Mouse (Mus musculus) megakaryocyte, adult 5-6 weeks (primary cell): Measurements from ENCODE around the gene Meis1. TPM values are rescaled to one million over a fixed set of nuclear protein-coding genes. Genes with fewer than 3 reads are reported as not detected.

Experiments
- ATAC-seq: 2 replicates; pipeline ENCODE4 v1.8.0; 2016; ENCODE audit warnings: mild to moderate bottlenecking, inconsistent platforms; ENCODE audit not compliant: poor library complexity, severe bottlenecking
- total RNA-seq, 2 experiments: library from RNA; stranded (forward) in 1 of 2; stranded (reverse) in 1 of 2; fragments of 153-499, 151-499 nt in 1 of 2; fragments of 221-1000, 200-1000 nt in 1 of 2; gene quantifications; 2 replicates each; pipeline versions ENCODE4 v1.2.3 to v1.2.4; 2015 to 2017

Gene Meis1
- total RNA-seq, 2 experiments from 2014 or later = 4.2 to 6.0 TPM

GRCm38 (mm10) chr11:19014441-19015161 is 4.2 kb downstream of the Meis1 start:
- ATAC-seq = no peak

- no peak for ATAC-seq
Measured at GRCm38 (mm10) chr11:19014113-19014440, 4.7 kb downstream of the Meis1 start.

DNA sequence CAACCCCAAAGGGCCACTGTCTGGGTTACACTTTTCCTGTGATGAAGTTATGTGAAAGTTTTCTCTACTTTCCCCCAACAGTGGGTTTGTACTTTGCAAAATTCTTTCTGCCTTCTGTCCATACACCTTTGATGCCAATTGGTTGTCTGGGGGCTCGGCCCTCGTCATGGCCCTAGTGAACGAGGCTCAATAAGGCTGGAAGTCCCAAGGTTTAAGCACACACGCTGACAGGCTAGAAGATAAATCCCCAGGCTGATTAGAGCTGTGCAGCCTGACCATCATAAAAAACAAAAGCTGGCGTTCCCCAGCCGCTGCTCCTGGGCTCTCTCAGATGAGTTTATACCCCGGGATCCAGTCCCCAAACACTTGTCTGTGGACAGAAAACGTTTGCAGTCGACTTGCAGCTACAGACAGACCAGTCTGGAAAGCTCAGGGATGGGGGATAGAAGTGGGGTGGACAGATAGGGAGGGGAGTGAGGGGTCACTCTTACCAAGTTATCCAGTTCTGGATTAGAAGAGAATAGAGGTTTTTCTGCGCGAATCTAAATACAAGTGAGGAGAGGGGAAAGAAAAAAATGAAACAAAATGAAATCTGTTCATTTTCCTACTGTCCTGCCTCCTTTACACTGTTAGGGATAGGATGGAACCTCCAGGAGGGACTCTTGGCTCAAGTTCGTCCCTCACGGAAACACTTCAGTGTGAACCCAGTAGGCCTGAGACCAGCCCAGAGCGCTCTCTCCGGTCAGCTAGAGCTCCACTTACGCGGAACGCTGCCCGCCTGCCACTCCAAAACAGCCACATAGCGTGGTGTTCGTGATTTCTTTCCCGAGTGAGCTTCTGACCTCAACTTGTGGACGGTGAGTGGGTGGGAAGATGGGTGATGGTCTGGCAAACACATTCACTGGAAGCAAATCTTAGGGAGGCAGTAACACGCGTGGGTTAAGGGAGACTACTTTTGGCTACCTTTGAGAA is 5.4 kb downstream of the Meis1 start:
- ATAC-seq = no peak

GRCm38 (mm10) chr11:19012463-19013115 is 6.2 kb downstream of the Meis1 start:
- no peak for ATAC-seq

GRCm38 (mm10) chr11:19012001-19012400 is 6.8 kb downstream of the Meis1 start:
- ATAC-seq = no peak

DNA sequence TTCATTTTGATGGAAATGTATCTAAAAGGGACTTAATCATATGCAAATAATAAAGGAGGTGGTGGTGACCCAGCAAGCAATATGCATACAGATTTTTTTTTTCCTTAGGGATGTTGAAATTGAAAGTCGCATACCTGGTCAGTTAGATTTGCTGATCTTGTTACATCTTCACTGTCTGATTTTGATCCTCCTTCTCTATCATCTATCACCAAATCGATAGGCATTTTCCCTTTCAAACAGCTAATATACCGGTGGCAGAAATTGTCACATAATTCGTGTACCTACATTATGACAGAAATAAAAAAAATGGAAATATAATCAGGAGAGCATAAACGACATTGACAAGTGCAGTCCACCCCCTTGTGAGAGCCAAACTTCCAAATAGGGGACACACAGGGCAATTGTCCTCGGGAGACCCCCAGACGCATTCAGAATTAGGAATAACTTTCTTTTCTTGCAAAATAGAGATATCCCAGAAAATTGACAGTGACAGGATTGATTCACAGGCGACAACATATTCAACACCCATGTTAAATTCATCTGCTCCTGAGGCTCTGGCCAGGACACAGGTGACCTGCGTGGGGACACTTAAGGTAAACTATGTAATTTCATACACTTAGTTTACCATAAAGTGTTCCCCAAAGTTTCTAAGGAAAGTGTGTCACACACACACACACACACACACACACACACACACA is 7.5 kb downstream of the Meis1 start:
- no peak for ATAC-seq

DNA sequence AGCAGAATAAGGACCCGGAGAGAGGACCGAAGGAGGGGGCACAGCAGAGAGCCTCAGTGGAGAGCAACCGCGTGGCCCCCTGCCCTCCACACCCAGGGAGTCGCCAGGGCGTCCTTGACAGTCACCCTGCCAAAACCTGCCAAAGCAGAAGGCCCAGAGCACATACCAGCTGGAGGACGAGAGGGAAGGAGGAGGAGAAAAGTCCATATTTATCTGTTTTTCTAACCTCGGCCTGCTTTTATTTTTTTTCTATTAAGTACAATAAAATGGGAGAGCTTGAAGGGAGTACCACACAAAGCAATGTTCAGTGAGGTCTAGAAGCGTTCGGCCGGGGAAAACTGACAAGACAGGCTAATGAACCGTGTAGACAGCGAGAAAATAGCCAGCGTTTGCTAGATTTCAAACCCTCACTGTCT is 8.4 kb downstream of the Meis1 start:
- ATAC-seq = no peak

DNA sequence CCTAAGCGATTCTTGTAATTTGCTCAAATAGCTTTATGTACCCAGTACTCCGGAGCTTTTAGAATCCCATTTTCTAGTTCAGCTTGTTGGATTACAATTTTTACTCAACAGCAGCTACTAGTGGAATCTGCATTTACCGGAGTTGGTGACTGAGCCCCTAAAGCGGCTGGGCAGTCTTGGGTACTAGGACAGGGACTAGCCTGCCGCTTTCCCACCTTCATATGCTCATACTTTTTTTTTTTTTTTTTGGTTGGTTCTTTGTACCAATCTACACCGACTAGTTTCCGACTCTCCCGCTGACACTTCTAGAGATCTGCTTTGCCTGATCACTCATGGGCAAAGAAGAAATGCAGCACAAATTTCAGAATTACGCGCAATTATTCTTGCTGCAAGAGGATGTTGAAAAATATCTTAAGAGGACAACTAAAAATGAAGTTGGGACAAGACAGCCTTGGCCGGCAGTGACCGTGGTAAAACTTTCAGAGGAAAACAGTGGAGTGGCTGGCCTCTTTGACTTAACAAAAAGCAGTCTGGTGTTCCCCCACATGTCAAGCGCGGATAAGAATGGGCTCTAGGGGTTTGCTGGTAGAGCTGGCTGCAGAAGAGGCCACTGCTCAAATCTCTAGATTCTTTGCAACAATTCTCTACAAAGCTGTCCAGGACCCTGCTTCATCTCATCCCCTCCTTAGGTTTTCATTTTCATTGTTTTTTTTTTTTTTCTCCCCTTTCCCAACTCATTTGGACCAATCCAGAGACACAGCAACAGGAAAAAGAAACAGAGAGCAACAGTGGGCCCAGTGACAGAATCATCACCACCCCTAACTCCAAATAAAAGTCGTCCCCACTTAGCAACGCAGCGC is 9.0 kb downstream of the Meis1 start:
- no peak for ATAC-seq

GRCm38 (mm10) chr11:19008610-19009384 is 10.0 kb downstream of the Meis1 start:
- no peak for ATAC-seq

GRCm38 (mm10) chr11:19007541-19008424 is 11.0 kb downstream of the Meis1 start:
- ATAC-seq = peak; percentile 30

- ATAC-seq = no peak
Measured at GRCm38 (mm10) chr11:19007068-19007467, 11.7 kb downstream of the Meis1 start.

GRCm38 (mm10) chr11:19005913-19006693 is 12.7 kb downstream of the Meis1 start:
- no peak for ATAC-seq

DNA sequence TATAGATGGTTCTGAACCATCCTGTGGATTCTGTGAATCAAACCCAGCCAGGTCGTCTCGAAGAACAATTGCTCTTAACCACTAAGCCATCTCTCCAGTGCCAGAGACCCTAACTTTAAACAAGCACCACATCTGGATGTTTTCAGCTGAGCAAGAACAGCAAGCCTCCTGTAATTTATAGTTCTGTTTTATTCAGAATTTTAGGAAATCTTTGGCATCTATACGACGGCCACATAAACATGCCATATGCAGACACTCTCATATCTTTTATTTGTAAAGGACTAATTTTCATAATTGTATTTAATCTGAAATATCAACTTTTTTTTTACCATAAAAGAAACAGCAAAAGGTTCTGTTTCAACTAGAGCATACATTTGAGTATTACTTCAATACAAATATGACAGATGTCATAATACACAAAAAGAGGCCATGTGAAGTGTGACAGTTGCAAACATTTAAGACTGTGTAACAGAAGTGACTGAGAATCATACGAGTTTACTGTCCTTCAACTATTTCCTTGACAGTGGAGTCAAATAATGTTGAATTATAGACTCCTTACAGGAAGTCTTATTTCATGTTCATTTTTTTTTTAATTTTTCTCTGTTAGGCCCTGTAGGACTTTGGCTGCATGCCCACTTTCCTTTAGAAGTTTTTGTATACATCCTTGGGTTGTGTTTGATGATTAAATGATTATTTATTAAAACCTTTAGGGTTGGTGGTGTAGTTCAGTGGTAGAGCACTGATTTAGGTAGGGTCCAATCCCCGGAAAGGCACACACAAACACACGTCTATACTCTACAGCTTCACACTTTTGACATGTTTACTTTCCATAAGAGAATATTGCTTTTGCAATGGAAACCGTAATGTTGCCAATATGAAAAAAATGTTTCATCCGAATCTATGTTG is 13.5 kb downstream of the Meis1 start:
- ATAC-seq = no peak

- no peak for ATAC-seq
Measured at GRCm38 (mm10) chr11:19003066-19003465, 15.7 kb downstream of the Meis1 start.

- no peak; the same call in 1 of the 2 replicates for ATAC-seq
Measured at GRCm38 (mm10) chr11:18996767-18997166, 22.0 kb downstream of the Meis1 start.

- ATAC-seq = no peak
Measured at GRCm38 (mm10) chr11:18996289-18996688, 22.5 kb downstream of the Meis1 start.
